Mouse (Mus musculus) megakaryocyte-erythroid progenitor cell, adult 5-6 weeks (primary cell): ENCODE results near the gene L3mbtl1. TPM values are rescaled to one million over a fixed set of nuclear protein-coding genes. Genes with fewer than 3 reads are reported as not detected.

Experiments used
- ATAC-seq: replicated peaks from 2 replicates; pipeline ENCODE4 v1.8.0; 2016; ENCODE audit warnings: mild to moderate bottlenecking, inconsistent platforms; ENCODE audit not compliant: severe bottlenecking, poor library complexity, low FRiP score, low TSS enrichment
- total RNA-seq, 2 experiments: library from RNA; stranded (forward) in 1 of 2; stranded (reverse) in 1 of 2; fragments of 200-1000, 215-1000 nt in 1 of 2; fragments of >200 nt in 1 of 2; fragmentation: Nextera tagmentation in 1 of 2; gene quantifications; 2 replicates each; pipeline ENCODE4 v1.2.3; 2014 to 2017

The L3mbtl1 gene
- total RNA-seq, 2 experiments from 2014 or later: 0.81 TPM; not detected in 1

- ATAC-seq: no peak
Observed at GRCm38 (mm10) chr2:162987218-162987617, 43.9 kb downstream of the L3mbtl1 start, which contains the start of gene Sgk2. TSS of gene Sgk2 (plus strand) at chr2:162987330.

- ATAC-seq: no peak
Observed at GRCm38 (mm10) chr2:162988235-162988634, 45.0 kb downstream of the L3mbtl1 start.

- ATAC-seq: no peak
Observed at GRCm38 (mm10) chr2:162991394-162992083, 48.3 kb downstream of the L3mbtl1 start.

DNA sequence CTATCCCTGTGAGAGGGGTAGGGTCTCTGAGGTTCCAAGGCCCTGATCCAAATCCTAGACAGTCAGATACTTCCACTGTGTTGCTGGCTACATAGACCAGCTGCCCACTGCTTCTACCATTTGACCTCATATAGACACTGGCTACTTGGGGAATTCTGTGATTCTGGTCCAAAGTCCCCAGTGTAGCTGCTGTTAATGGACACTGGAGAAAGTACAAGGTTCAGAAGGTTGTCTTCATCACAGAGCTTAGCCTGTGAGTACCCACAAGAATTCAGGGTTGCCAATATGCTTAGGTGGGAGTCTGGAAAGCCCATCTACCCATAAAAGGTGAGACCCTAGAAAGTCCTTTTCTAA is 48.8 kb downstream of the L3mbtl1 start:
- no peak for ATAC-seq

- ATAC-seq: no peak
Observed at GRCm38 (mm10) chr2:162993881-162994616, 50.8 kb downstream of the L3mbtl1 start.

DNA sequence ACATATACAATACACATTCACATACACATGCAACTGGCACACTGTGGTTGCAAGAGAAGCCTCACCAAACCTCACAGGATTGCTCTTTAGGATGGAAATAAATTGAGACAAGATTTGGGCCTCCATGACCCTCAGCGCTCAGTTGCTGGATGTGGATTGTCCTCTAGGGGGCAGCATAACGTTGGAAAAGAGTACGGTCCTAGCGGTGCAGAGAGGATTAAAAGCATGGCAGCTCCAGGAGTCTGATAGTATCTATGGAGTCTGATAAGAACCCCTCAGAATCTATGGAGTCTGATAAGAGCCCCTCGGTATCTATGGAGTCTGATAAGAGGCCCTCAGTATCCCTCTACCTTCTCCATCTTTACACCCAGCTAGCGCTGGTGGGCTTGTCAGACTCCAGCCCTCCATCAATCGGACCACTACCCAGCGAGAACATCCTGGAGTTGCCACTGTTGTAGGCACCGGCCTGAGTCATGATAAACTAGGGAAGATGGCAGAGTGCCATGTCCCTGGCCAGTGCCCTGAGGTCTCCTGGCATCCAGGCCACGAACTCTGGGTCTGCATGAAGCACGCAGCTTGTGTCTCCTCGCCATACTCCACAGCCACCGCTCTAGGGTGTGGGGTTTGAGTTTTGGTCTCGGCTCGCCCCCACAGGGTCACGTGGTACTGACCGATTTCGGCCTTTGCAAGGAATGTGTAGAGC is 55.4 kb downstream of the L3mbtl1 start:
- ATAC-seq: peak; percentile 79

- ATAC-seq: peak; percentile 64; the same call in 1 of the 2 replicates
Observed at GRCm38 (mm10) chr2:162999744-163000143, 56.5 kb downstream of the L3mbtl1 start.

- no peak for ATAC-seq
Observed at GRCm38 (mm10) chr2:163001071-163001470, 57.8 kb downstream of the L3mbtl1 start.

DNA sequence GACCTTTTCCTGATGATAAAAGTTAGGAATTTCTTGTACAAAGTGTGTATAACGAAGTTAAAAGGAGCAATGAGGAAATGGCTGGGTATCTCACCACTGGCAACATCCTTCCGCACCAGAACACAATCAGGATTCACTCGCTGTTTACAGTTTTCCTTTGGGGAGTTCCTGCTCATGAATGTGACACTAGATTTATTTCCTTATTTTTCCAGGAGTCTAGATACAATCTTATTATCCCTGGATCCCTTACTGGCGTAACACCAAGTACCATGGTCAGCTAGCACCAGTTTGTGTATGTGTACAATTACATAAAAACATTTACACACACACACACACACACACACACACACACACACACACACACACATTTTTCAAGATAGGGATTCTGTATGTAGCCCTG is 64.0 kb downstream of the L3mbtl1 start:
- ATAC-seq: no peak

DNA sequence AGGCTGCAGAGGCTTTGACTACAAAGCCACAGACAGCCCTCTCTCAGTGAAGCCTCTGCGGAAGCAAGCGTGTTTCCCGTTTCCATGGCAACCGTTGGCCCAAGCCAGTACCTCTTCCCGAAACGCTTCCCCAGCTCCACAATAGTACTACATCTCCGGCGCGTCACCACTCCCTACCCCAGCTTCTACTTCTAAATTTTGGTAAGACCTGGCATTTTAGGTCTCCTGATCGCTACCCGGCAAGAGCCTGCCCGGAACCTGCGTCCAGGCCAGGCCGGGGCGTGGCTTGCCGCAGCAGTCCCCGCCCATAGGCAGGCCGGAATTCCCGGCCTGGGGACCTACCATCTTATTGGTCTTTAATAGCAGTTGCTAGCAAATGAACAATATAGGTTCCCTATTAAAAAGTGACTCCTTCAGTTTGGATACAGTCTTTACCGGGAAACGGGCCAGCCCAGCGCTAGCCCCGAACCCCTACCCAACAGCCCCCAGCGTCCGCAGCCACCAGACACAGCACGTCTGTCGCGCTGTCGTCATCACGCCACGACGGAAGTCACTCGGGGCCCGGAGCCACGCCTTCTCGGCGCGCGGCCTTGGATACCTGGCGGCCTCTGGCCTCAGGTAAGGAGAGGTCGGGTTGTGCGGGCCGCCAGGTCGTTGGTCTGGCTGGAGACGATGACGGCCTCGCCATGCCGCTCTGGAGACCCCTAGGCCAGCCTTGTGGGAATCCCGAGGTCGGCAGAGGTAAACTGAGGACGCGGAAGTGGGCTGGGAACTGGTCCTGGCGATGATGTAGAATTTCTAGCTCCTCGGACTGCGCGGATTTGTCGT is 73.9 kb downstream of the L3mbtl1 start, which contains the start of gene Ift52:
Gene Ift52 (plus strand): TSS at position 439 of the 828 bp plus-strand sequence.
- peak; percentile 98 for ATAC-seq

Other genes with a start within 250 kb of the L3mbtl1 start
- 233 and 311 TPM in 2 replicates for gene Srsf6, start 11.9 kb upstream of the L3mbtl1 start, total RNA-seq (2014; fragmentation: Nextera tagmentation)
- gene Srsf6, start 11.9 kb upstream of the L3mbtl1 start, total RNA-seq (2017): 286 and 303 TPM in 2 replicates
- gene Sgk2, start 43.9 kb downstream of the L3mbtl1 start, total RNA-seq (2014; fragmentation: Nextera tagmentation): not detected in 2 replicates
- not detected in 2 replicates for gene Sgk2, start 43.9 kb downstream of the L3mbtl1 start, total RNA-seq (2017)
- 30.3 and 37.7 TPM in 2 replicates for gene Ift52, start 73.9 kb downstream of the L3mbtl1 start, total RNA-seq (2014; fragmentation: Nextera tagmentation)
- gene Ift52, start 73.9 kb downstream of the L3mbtl1 start, total RNA-seq (2017): 19.4 and 32.9 TPM in 2 replicates
- 52.7 and 60.8 TPM in 2 replicates for gene Mybl2, start 111.2 kb downstream of the L3mbtl1 start, total RNA-seq (2014; fragmentation: Nextera tagmentation)
- gene Mybl2, start 111.2 kb downstream of the L3mbtl1 start, total RNA-seq (2017): 22.3 and 33.9 TPM in 2 replicates
- not detected in 2 replicates for gene Gtsf1l, start 144.4 kb downstream of the L3mbtl1 start, total RNA-seq (2014; fragmentation: Nextera tagmentation)
- gene Gtsf1l, start 144.4 kb downstream of the L3mbtl1 start, total RNA-seq (2017): not detected in 2 replicates